ENCODE assay signal across 23 mouse cellular contexts in the genomic region with DNA sequence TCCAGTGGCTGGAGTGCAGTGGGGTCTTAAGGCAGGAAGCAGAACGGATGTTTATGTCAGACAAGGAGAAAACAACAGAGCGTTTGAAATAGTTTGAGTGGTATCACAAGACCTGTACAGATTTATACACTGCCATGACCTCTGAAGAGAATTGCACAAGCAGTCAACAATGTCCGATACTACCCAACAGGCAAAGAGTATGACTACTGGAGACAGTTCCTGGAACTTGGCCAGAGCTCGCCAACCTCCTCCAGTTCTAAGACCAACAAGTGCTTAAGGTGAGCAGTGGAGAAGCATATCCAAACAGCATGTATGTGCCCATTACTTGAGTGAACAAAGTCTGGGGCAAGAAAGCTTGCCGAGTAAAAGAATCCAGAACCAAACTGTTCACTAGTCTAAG.
DNase-seq lines count a peak whose midpoint lies in the region; ATAC-seq lines count a peak whose summit lies in the region.
"Had no signal": no experiment of that assay in that cellular context is flagged by ENCODE, and none has a peak within 500 bp of the region (broad histone marks: within the 10 kb centered on the region; RNA-seq: fewer than 3 reads in every experiment).

No protein-coding gene starts in this region.

- no peaks in the 10 kb centered on the region for H3K27me3 ChIP-seq in hindbrain, embryonic 14.5 days (ENCODE audit: control insufficient read depth, insufficient read depth, low read length)
- H3K27me3 ChIP-seq: embryonic facial prominence, embryonic 13.5 days; forebrain, embryonic 15.5 days; hindbrain, embryonic 12.5 days; Patski had no signal

- H3K9me3 ChIP-seq in hindbrain, embryonic 14.5 days (ENCODE audit: control insufficient read depth, low read length), result no peaks in the 10 kb centered on the region
- H3K9me3 ChIP-seq: embryonic facial prominence, embryonic 13.5 days; forebrain, embryonic 15.5 days; heart, embryonic 10.5 days; hindbrain, embryonic 12.5 days had no signal

- DNase-seq in adrenal gland, postnatal 36 days, result peak; percentile 5 to 12
- DNase-seq in adrenal gland, adult 2 months, result no peak
- peak; percentile 87 to 90 for DNase-seq in lung, adult 18-20 months
- DNase-seq in lung, postnatal 10 days, result peak; percentile 62
- peak; percentile 67 to 84 for DNase-seq in lung, postnatal 4 days
- no peak for DNase-seq in layer of hippocampus, adult 18-20 months (ENCODE audit: low spot score in 2 of 2)
- DNase-seq in hindbrain, embryonic 14.5 days (ENCODE audit: low spot score), result no peak
- no peak for DNase-seq in ovary, adult 18-20 months (ENCODE audit: low spot score)
- DNase-seq: adrenal gland, adult 8-10 months; cerebellum, adult 18-20 months; cerebellum, adult 9-11 months; cerebellum, postnatal 36 days; gastrocnemius, postnatal 36 days; heart, adult 18-20 months; heart, postnatal 10 days; heart, postnatal 4 days had no signal

- no peaks in the 10 kb centered on the region for H3K4me1 ChIP-seq in hindbrain, embryonic 14.5 days (replicated peaks; ENCODE audit: control insufficient read depth, insufficient read depth, low read length)
- H3K4me1 ChIP-seq: forebrain, embryonic 15.5 days; heart, embryonic 10.5 days; hindbrain, embryonic 12.5 days had no signal

- 97% methylated on average over 5 of the region's 5 CpGs for WGBS in hindbrain, embryonic 14.5 days

- peaks cover 6% of the 10 kb centered on the region; the same call in 1 of the 2 replicates for H3K36me3 ChIP-seq in hindbrain, embryonic 14.5 days (replicated peaks; ENCODE audit: control insufficient read depth, insufficient read depth)

- no peak overlapping the region for H3K9ac ChIP-seq in hindbrain, embryonic 14.5 days
- H3K9ac ChIP-seq: embryonic facial prominence, embryonic 13.5 days; forebrain, embryonic 15.5 days; hindbrain, embryonic 12.5 days had no signal

- no peak overlapping the region for H3K27ac ChIP-seq in hindbrain, embryonic 14.5 days
- H3K27ac ChIP-seq: embryonic facial prominence, embryonic 13.5 days; forebrain, embryonic 15.5 days; heart, embryonic 10.5 days; hindbrain, embryonic 12.5 days; hindbrain, postnatal 0 days had no signal

- H3K4me3 ChIP-seq in hindbrain, embryonic 14.5 days (replicated peaks; ENCODE audit: low read length), result no peak overlapping the region
- H3K4me3 ChIP-seq: embryonic facial prominence, embryonic 13.5 days; forebrain, embryonic 15.5 days; heart, embryonic 10.5 days; hindbrain, embryonic 12.5 days had no signal

- no peak for ATAC-seq in hindbrain, embryonic 14.5 days (ENCODE audit: low FRiP score)
- ATAC-seq: activated CD4-positive, CD25-positive, alpha-beta regulatory T cell, adult 4 months; forebrain, embryonic 15.5 days; hindbrain, postnatal 0 days; Patski had no signal

- no peak overlapping the region for H3K4me2 ChIP-seq in hindbrain, embryonic 14.5 days (replicated peaks)
- H3K4me2 ChIP-seq: embryonic facial prominence, embryonic 13.5 days; forebrain, embryonic 15.5 days; hindbrain, embryonic 12.5 days had no signal

Comparison
In these comparisons a context has a peak if more than half of its experiments do, and no peak if none do; other contexts are left out.
1. DNase-seq: peak in adrenal gland, postnatal 36 days (2 of 2), lung, adult 18-20 months (2 of 2), lung, postnatal 10 days (single experiment) and lung, postnatal 4 days (2 of 2); none in adrenal gland, adult 2 months (single experiment), layer of hippocampus, adult 18-20 months (0 of 2), hindbrain, embryonic 14.5 days (single experiment) and ovary, adult 18-20 months (single experiment).